Mouse (Mus musculus) cerebellum, adult 2 months (tissue): ENCODE results near the gene Rtp2.

Source experiments
- CTCF ChIP-seq: fragments of 200-500 bp; IDR thresholded peaks from 2 replicates; pipeline ENCODE4 v1.5.1; 2011; ENCODE audit warnings: low read depth, mild to moderate bottlenecking, control low read depth, low read length, moderate library complexity, borderline replicate concordance; ENCODE audit not compliant: insufficient read depth
- POLR2A ChIP-seq: fragments of 200-500 bp; IDR thresholded peaks from 2 replicates; pipeline ENCODE4 v1.6.1; 2011; ENCODE audit warnings: low read length, control low read depth, borderline replicate concordance; ENCODE audit not compliant: insufficient read depth

- TF ChIP-seq POLR2A (no peak), CTCF (no peak)
Observed at GRCm38 (mm10) chr16:23890151-23890550, 42.0 kb downstream of the Rtp2 start.
